In genomic region chr2:156990727-156991431, GRCm38 (mm10) we compare ENCODE assay signal across 8 mouse cellular contexts. TPM values are rescaled to one million over a fixed set of nuclear protein-coding genes. Genes with fewer than 3 reads are reported as not detected.
DNase-seq lines count a peak whose midpoint lies in the region; ATAC-seq and TF ChIP-seq lines count a peak whose summit lies in the region.

No protein-coding gene starts in this region.

- peaks cover 8% of the 10 kb centered on the region for H3K4me1 ChIP-seq in hindbrain, embryonic 12.5 days
- peaks cover 7% of the 10 kb centered on the region; the same call in 1 of the 2 replicates for H3K4me1 ChIP-seq in limb, embryonic 14.5 days (ENCODE audit: control insufficient read depth, insufficient read depth, low read length)

- TF ChIP-seq POLR2A in limb, embryonic 14.5 days (IDR thresholded peaks at IDR 0.05; ENCODE audit: borderline replicate concordance, extremely low read depth, insufficient read depth, insufficient read length): no peak

- H3K4me3 ChIP-seq in hindbrain, embryonic 12.5 days: peak overlapping the region; percentile 89
- peak overlapping the region; percentile 80 for H3K4me3 ChIP-seq in limb, embryonic 14.5 days (replicated peaks; ENCODE audit: low read length)

- no peak overlapping the region for H3K27ac ChIP-seq in hindbrain, embryonic 12.5 days
- H3K27ac ChIP-seq in limb, embryonic 14.5 days (replicated peaks; ENCODE audit: low read depth, low read length): no peak overlapping the region

- H3K36me3 ChIP-seq in hindbrain, embryonic 12.5 days: 0 out of 2 replicates have a peak, but pooled peaks cover 3% of the 10 kb centered on the region
- H3K36me3 ChIP-seq in limb, embryonic 14.5 days (ENCODE audit: control insufficient read depth, insufficient read depth, low read length): peaks cover 16% of the 10 kb centered on the region

- ATAC-seq in hindbrain, embryonic 12.5 days (ENCODE audit: low FRiP score): no peak; the same call in 1 of the 2 replicates
- ATAC-seq in limb, embryonic 14.5 days (ENCODE audit: low FRiP score, low read depth): no peak

- no peaks in the 10 kb centered on the region for H3K27me3 ChIP-seq in hindbrain, embryonic 12.5 days
- H3K27me3 ChIP-seq in limb, embryonic 14.5 days (ENCODE audit: control insufficient read depth, insufficient read depth, low read length): no peaks in the 10 kb centered on the region

- H3K4me2 ChIP-seq in hindbrain, embryonic 12.5 days (replicated peaks): peak overlapping the region; percentile 91
- peak overlapping the region; percentile 93 for H3K4me2 ChIP-seq in limb, embryonic 14.5 days (replicated peaks; ENCODE audit: low read depth, low read length, severe bottlenecking)

- WGBS in hindbrain, embryonic 12.5 days: 3% methylated on average over 16 of the region's 16 CpGs
- WGBS in limb, embryonic 14.5 days: 5% methylated on average over 16 of the region's 16 CpGs

- no peaks in the 10 kb centered on the region for H3K9me3 ChIP-seq in hindbrain, embryonic 12.5 days (replicated peaks)
- no peaks in the 10 kb centered on the region for H3K9me3 ChIP-seq in limb, embryonic 14.5 days (ENCODE audit: control insufficient read depth, low read length)

- peak; percentile 63 for DNase-seq in cerebellum, adult 11-12 months
- DNase-seq in cerebellum, postnatal 4 days (ENCODE audit: low spot score in 2 of 2): no peak
- peak; percentile 46 for DNase-seq in 416B (ENCODE audit: low read depth)
- peak; percentile 50 to 72 for DNase-seq in cerebellum, postnatal 10 days
- no peak for DNase-seq in limb, embryonic 14.5 days (ENCODE audit: low spot score)
- peak; percentile 32 for DNase-seq in retina, embryonic 14.5 days (ENCODE audit: low spot score)
- no peak for DNase-seq in spleen, adult 18-20 months

- peak overlapping the region; percentile 88 for H3K9ac ChIP-seq in hindbrain, embryonic 12.5 days
- H3K9ac ChIP-seq in limb, embryonic 14.5 days (ENCODE audit: low read depth, low read length, severe bottlenecking): peak overlapping the region; percentile 81

RNA-seq across cellular contexts. Expression of gene Ndrg3, which starts 1.0 kb away (rescaled TPM):
- polyA plus RNA-seq in hindbrain, embryonic 12.5 days (2016; fragmentation: Nextera tagmentation; extraction: Ambion mirVana): 55.6 and 58.7 TPM in 2 replicates
- 64.6 and 69.7 TPM in 2 replicates for polyA plus RNA-seq in limb, embryonic 14.5 days (2012; rRNA removed)
- polyA plus RNA-seq in limb, embryonic 14.5 days (2014; fragmentation: Nextera tagmentation; extraction: Ambion mirVana): 44.1 and 49.8 TPM in 2 replicates

RNA-seq across cellular contexts. Expression of gene Dsn1, which starts 16.1 kb away (rescaled TPM):
- polyA plus RNA-seq in hindbrain, embryonic 12.5 days (2016; fragmentation: Nextera tagmentation; extraction: Ambion mirVana): 35.1 and 36.5 TPM in 2 replicates
- polyA plus RNA-seq in limb, embryonic 14.5 days (2012; rRNA removed): 27.2 and 32.9 TPM in 2 replicates
- polyA plus RNA-seq in limb, embryonic 14.5 days (2014; fragmentation: Nextera tagmentation; extraction: Ambion mirVana): 30.2 and 33.5 TPM in 2 replicates

Comparison
In these comparisons a context has a peak if more than half of its experiments do, and no peak if none do; other contexts are left out.
1. DNase-seq: peak in cerebellum, adult 11-12 months (single experiment), 416B (single experiment), cerebellum, postnatal 10 days (2 of 2) and retina, embryonic 14.5 days (single experiment); none in cerebellum, postnatal 4 days (0 of 2), limb, embryonic 14.5 days (single experiment) and spleen, adult 18-20 months (0 of 2).